Mouse (Mus musculus) lung, embryonic 16.5 days (tissue): ENCODE measurements around the gene Spdef. TPM values are rescaled to one million over a fixed set of nuclear protein-coding genes. Genes with fewer than 3 reads are reported as not detected.
A peak's percentile ranks its signal among the peaks of the same experiment; 100 is the strongest.

Experiments
- ATAC-seq: fragments of 200-750 bp; cut with Nextera tagmentation; 2 replicates; pipeline ENCODE4 v1.8.0; 2017; ENCODE audit warnings: low read depth, mild to moderate bottlenecking, moderate library complexity
- H3K27ac ChIP-seq: fragments of 300-500 bp; sonication (generic); 2 replicates; pipeline ENCODE4 v1.5.1; 2014; ENCODE audit warnings: mild to moderate bottlenecking, control low read depth, low read length
- H3K27me3 ChIP-seq: fragments of 300-500 bp; sonication (generic); 2 replicates; pipeline ENCODE4 v1.6.1; 2014; ENCODE audit warnings: low read depth, low read length, mixed read lengths; ENCODE audit not compliant: control insufficient read depth, insufficient read depth
- H3K36me3 ChIP-seq: fragments of 300-500 bp; sonication (generic); 2 replicates; pipeline ENCODE4 v1.6.1; 2014; ENCODE audit warnings: low read length; ENCODE audit not compliant: control insufficient read depth, insufficient read depth
- H3K4me1 ChIP-seq: fragments of 300-500 bp; sonication (generic); replicated peaks from 2 replicates; pipeline ENCODE4 v1.6.1; 2014; ENCODE audit warnings: low read length, mixed read lengths; ENCODE audit not compliant: control insufficient read depth, insufficient read depth
- H3K4me2 ChIP-seq: fragments of 300-500 bp; sonication (generic); 2 replicates; pipeline ENCODE4 v1.6.1; 2014; ENCODE audit warnings: low read depth, low read length, control low read depth
- H3K4me3 ChIP-seq: fragments of 300-500 bp; sonication (generic); 2 replicates; pipeline ENCODE4 v1.5.1; 2014; ENCODE audit warnings: mild to moderate bottlenecking, low read length, control low read depth
- H3K9ac ChIP-seq: fragments of 300-500 bp; sonication (generic); 2 replicates; pipeline ENCODE4 v1.6.1; 2014; ENCODE audit warnings: low read length, control low read depth
- H3K9me3 ChIP-seq: fragments of 300-500 bp; sonication (generic); 2 replicates; pipeline ENCODE4 v1.6.1; 2016; ENCODE audit warnings: low read length; ENCODE audit not compliant: control insufficient read depth
- WGBS: fragments of 180-500 bp; shearing (Covaris S2); extraction: QIAGEN DNeasy Blood & Tissue Kit; methylation state at CpG from one replicate; pipeline ENCODE4 v1.1.7; 2014; 5-methylcytosine and 5-hydroxymethylcytosine counted together
- polyA plus RNA-seq: library from polyadenylated mRNA; unstranded; fragments of >200 nt; fragmentation: Nextera tagmentation; extraction: Ambion mirVana; gene quantifications from 2 replicates; pipeline ENCODE4 v1.2.1, GENCODE M21; 2015

Gene Spdef
- polyA plus RNA-seq, 1 experiment from 2014 or later, result 2.4 TPM

- no peak overlapping the region for H3K4me2 ChIP-seq
- no peak overlapping the region for H3K4me3 ChIP-seq
- H3K4me1 ChIP-seq, result no peaks in the 10 kb centered on the region; the same call in 1 of the 2 replicates
- 94% methylated on average over 11 of the region's 11 CpGs for WGBS
- no peak for ATAC-seq
- no peak overlapping the region for H3K9ac ChIP-seq
- no peak overlapping the region for H3K27ac ChIP-seq
- peaks cover 15% of the 10 kb centered on the region for H3K36me3 ChIP-seq
- no peaks in the 10 kb centered on the region for H3K27me3 ChIP-seq
- peaks cover 2% of the 10 kb centered on the region; the same call in 1 of the 2 replicates for H3K9me3 ChIP-seq
Observed at GRCm38 (mm10) chr17:27762884-27763283, 34.1 kb upstream of the Spdef start.

GRCm38 (mm10) chr17:27761639-27762336, 33.0 kb upstream of the Spdef start:
- Histone ChIP-seq H3K27me3 (no peaks in the 10 kb centered on the region), H3K4me2 (no peak overlapping the region), H3K4me1 (no peaks in the 10 kb centered on the region; the same call in 1 of the 2 replicates), H3K9me3 (peaks cover 2% of the 10 kb centered on the region; the same call in 1 of the 2 replicates), H3K36me3 (peaks cover 13% of the 10 kb centered on the region), H3K27ac (no peak overlapping the region), H3K4me3 (no peak overlapping the region), H3K9ac (no peak overlapping the region)
- 35% methylated on average over 9 of the region's 9 CpGs for WGBS
- ATAC-seq, result peak; percentile 70; the same call in 1 of the 2 replicates

GRCm38 (mm10) chr17:27760169-27760568, 31.4 kb upstream of the Spdef start:
- 63% methylated on average over 6 of the region's 6 CpGs for WGBS
- ATAC-seq, result no peak
- no peaks in the 10 kb centered on the region for H3K27me3 ChIP-seq
- H3K9ac ChIP-seq, result no peak overlapping the region
- H3K27ac ChIP-seq, result no peak overlapping the region
- H3K36me3 ChIP-seq, result peaks cover 12% of the 10 kb centered on the region
- H3K4me2 ChIP-seq, result no peak overlapping the region
- peaks cover 2% of the 10 kb centered on the region; the same call in 1 of the 2 replicates for H3K9me3 ChIP-seq
- no peak overlapping the region for H3K4me3 ChIP-seq
- no peaks in the 10 kb centered on the region; the same call in 1 of the 2 replicates for H3K4me1 ChIP-seq

DNA sequence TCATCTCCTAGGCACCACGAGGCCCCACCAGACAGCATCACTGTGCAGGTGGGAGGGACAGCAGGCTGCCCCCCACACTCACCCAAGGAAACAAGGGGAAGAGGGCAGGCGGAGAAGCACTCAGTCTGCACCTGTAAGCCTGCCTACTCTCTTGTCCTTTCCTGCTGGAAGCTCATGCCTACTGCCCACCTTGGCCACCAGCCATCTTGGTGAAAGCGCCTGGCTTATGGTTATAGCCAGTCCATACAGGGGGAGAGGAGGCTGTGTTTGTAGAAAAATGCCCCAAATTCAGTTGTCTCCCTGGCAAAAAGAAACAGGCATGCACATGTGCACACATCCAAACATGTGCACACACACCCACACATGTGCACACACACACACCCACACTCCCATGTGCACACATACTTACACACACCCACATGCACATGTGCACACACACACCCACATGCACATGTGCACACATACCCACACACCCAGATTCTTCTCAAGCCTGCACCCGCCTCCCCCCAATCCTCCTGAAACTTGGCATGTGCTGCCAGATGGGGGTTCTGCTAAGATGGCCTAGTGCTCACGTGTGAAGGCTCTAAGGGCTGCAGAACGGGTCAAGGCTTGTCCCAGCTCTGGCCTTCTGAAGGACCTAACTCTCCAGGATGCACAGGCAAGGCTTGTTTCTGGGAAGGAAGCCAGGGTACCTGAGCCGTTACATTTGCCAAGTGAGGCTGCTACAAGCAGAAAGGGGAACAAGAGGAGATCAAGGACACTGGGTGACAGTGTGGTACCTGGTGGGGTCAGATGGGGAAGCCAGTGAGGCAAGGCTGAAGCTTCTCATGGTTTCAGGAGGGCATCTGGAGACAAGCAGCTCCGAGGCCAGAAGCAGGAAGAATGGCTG, 22.8 kb upstream of the Spdef start:
- no peak overlapping the region for H3K27ac ChIP-seq
- no peaks in the 10 kb centered on the region for H3K9me3 ChIP-seq
- no peaks in the 10 kb centered on the region for H3K27me3 ChIP-seq
- WGBS, result 80% methylated on average over 8 of the region's 8 CpGs
- peaks cover 6% of the 10 kb centered on the region for H3K36me3 ChIP-seq
- no peak overlapping the region for H3K9ac ChIP-seq
- no peak overlapping the region for H3K4me2 ChIP-seq
- H3K4me3 ChIP-seq, result no peak overlapping the region
- ATAC-seq, result no peak
- no peaks in the 10 kb centered on the region for H3K4me1 ChIP-seq

DNA sequence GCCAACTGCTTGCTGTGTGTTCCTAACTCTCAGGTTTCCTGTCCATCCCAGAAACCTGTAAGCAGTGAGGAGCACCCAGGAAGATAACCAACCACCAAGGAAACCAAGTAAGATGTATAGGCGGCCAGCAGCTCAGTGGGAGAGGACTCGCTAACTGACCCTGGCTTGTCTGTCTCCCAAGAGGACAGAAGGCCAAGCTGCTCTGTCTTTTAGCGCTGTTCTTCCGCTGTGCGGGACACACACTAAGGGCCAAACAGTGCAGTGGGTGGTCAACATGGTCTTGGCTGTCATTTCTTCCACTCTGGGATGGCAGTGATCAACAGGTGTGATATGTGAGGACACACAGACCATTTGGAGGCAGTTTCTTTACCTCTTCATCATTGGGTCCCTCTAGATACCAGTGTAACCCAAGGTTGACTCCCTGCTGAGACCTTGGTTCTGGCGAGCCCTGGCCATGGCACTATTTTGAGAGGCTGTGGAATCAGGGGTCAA, 21.7 kb upstream of the Spdef start:
- Histone ChIP-seq H3K4me3 (no peak overlapping the region), H3K4me1 (no peaks in the 10 kb centered on the region), H3K27ac (no peak overlapping the region), H3K9me3 (no peaks in the 10 kb centered on the region), H3K4me2 (no peak overlapping the region), H3K9ac (no peak overlapping the region), H3K27me3 (no peaks in the 10 kb centered on the region), H3K36me3 (peaks cover 6% of the 10 kb centered on the region)
- 90% methylated on average over 6 of the region's 6 CpGs for WGBS
- no peak for ATAC-seq

DNA sequence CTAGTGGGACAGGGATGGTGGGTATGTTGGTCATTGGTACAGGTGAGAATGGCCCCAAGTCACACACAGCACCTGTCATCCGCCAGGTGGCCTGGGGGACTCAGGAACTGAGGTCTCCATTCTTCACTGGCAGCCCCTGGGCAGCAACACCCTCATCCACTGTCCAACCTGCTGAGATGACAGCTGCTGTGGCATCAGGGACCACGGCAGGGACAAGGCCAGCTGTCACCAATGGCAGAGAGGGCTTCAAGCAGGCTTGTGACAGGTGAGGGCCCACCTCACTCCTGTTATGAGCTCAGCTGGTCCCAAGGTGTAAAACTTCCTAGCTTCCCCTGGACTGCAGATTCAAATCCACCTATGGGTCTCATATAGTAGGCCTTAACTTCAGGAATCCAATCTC, 19.4 kb upstream of the Spdef start:
- WGBS, result 94% methylated on average over 2 of the region's 2 CpGs
- no peak for ATAC-seq
- peaks cover 4% of the 10 kb centered on the region; the same call in 1 of the 2 replicates for H3K36me3 ChIP-seq

GRCm38 (mm10) chr17:27746446-27746845, 17.7 kb upstream of the Spdef start:
- Histone ChIP-seq H3K27me3 (no peaks in the 10 kb centered on the region), H3K4me1 (no peaks in the 10 kb centered on the region), H3K27ac (no peak overlapping the region), H3K9me3 (no peaks in the 10 kb centered on the region), H3K4me3 (no peak overlapping the region), H3K36me3 (no peaks in the 10 kb centered on the region), H3K4me2 (no peak overlapping the region), H3K9ac (no peak overlapping the region)
- 42% methylated on average over 4 of the region's 4 CpGs for WGBS
- ATAC-seq, result no peak

More for the DNA sequence above, 19.4 kb upstream of the Spdef start:
- Histone ChIP-seq H3K4me1 (no peaks in the 10 kb centered on the region), H3K4me3 (no peak overlapping the region), H3K27me3 (no peaks in the 10 kb centered on the region), H3K9ac (no peak overlapping the region), H3K9me3 (no peaks in the 10 kb centered on the region), H3K27ac (no peak overlapping the region), H3K4me2 (no peak overlapping the region)

DNA sequence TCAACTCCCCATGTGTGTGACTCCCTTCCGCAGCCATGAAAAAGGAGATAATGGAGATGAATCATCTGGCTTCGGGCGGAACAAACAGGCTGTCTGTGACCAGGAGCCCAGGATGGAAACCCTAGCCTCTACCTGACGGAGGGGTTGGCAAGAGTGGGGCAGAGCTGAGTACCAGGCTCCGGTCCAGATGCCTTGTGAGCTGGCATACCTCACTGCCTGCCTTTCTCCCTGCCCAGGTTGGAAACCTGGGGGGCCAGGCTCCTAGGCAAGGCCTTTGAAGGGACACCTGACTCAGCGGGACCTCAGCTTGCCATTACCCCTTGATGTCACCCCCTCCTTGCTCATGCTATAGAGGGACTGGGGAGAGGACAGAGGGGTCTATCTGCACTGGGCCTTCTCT, 12.2 kb upstream of the Spdef start:
- no peak overlapping the region for H3K27ac ChIP-seq
- no peaks in the 10 kb centered on the region for H3K9me3 ChIP-seq
- 85% methylated on average over 6 of the region's 6 CpGs for whole genome bisulfite sequencing
- H3K4me3 ChIP-seq, result no peak overlapping the region
- no peaks in the 10 kb centered on the region for H3K4me1 ChIP-seq
- ATAC-seq, result no peak
- no peak overlapping the region for H3K9ac ChIP-seq
- no peak overlapping the region for H3K4me2 ChIP-seq
- H3K36me3 ChIP-seq, result no peaks in the 10 kb centered on the region
- H3K27me3 ChIP-seq, result no peaks in the 10 kb centered on the region
